Mouse (Mus musculus): ENCODE data around the gene Olfr5.
"Not testable (repeated sequence)": the region's sequence is repeated elsewhere in the genome, so short reads cannot be mapped to it uniquely, and the experiment has no call there.

Gene Olfr5

GRCm38 (mm10) chr7:6486841-6487240 lies at the start of gene Olfr5:
TSS of gene Olfr5 (minus strand) at chr7:6486941.
- no peak for DNase-seq

DNA sequence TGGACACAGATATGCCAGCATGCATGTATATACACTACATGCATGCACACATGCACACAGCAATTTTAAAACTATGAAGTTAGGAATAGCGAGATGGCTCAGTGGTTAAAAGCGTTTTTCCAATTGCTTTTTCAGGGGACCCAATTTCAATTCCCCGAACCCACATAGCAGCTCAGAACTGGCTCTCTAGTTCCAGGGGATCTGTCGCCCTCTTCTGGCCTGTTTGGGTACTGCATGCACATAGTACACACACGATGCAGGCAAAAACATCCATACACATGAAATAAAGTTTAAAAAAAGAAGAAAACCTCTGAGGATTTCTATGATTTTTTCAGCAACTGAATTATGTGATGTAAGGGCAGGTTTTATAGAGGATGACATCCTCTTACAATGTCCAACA lies 39.4 kb upstream of the Olfr5 start:
- DNase-seq, result no peak

GRCm38 (mm10) chr7:6525001-6525400 lies 38.3 kb upstream of the Olfr5 start:
- no peak for DNase-seq

DNA sequence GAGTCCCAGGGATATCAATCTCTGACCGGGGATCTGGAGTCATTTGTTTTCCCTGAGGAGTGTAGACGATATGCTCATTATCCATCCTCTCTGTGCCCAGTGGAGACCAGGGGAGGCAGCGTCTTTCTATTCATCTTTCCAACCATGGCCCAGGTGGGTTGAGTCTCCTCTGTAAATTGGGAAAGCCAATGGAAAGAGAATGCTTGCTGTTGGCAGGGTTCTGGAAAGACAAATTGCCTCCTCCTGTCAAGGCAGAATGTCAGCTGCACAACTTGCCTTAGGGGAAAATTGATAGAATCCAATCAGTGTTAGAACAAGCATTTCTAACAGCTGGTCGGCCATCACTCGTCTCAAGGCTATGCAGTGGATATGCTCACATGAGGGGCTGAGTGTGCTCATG lies 36.1 kb upstream of the Olfr5 start, which contains the start of gene Olfr1349:
Olfr1349 (minus strand) TSS at position 101 of the 400 bp plus-strand sequence.
- no peak for DNase-seq

- DNase-seq, result no peak
These were observed 34.9 kb upstream of the Olfr5 start for GRCm38 (mm10) chr7:6521666-6522065.

- DNase-seq, result no peak
These were observed 21.9 kb upstream of the Olfr5 start, which contains the start of gene Olfr1348 for GRCm38 (mm10) chr7:6508648-6509047. TSS of gene Olfr1348 (minus strand) at chr7:6508748.

DNA sequence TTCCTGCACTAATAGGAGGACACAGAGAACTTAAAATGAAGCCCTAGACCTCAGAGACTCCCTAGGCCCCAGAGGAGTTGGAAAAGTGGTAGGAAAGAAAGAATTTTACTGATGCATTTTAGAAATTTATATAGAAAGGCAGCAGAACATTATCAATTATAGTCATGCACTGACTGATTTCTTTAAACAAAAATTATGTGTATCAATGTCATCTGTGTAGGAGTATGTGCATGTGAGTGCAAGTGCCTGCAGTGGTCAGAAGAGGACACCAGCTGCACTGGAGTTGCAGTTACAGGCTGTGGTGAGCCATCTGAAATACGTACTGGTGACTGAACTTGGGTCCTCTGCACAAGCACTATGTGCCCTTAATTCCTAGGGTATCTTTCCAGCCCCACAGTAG lies 12.9 kb upstream of the Olfr5 start, which contains the start of gene Olfr1347:
Olfr1347 (minus strand) TSS at position 101 of the 400 bp plus-strand sequence.
- DNase-seq, result no peak

DNA sequence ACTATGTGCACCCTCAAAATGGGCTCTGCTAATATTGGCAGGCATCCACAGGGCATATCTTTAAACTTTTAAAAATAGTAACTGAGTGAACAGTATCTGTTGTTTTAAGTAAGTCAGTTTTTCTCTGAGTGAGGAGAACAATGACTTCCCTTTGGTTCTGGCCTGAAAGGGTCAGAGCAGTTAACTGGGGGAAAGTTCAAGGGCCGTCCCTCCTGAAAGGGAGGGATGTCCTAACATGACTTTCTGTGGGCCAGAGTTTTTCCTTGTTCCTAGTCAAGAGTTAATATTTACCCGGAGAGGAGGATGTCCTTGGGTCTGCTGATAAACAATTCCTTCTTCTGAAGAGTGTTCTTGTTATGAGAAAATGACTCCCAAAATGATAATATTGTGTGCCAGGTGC lies 9.1 kb downstream of the Olfr5 start:
- not testable (repeated sequence) for DNase-seq

- DNase-seq, result no peak
These were observed 19.8 kb downstream of the Olfr5 start, which contains the start of gene Olfr1346 for GRCm38 (mm10) chr7:6466951-6467350. TSS of gene Olfr1346 (plus strand) at chr7:6467101.

- DNase-seq, result no peak
These were observed 30.3 kb downstream of the Olfr5 start for GRCm38 (mm10) chr7:6456399-6456798.

GRCm38 (mm10) chr7:6455868-6456267 lies 30.9 kb downstream of the Olfr5 start, which contains the start of gene Olfr1336:
TSS of gene Olfr1336 (plus strand) at chr7:6456168.
- no peak for DNase-seq

GRCm38 (mm10) chr7:6447771-6448170 lies 39.0 kb downstream of the Olfr5 start:
- no peak for DNase-seq

- DNase-seq, result no peak
These were observed 45.6 kb downstream of the Olfr5 start for GRCm38 (mm10) chr7:6441173-6441572.

GRCm38 (mm10) chr7:6438388-6438787 lies 48.4 kb downstream of the Olfr5 start, which contains the start of gene Olfr1344:
TSS of gene Olfr1344 (plus strand) at chr7:6438688.
- DNase-seq, result no peak

DNA sequence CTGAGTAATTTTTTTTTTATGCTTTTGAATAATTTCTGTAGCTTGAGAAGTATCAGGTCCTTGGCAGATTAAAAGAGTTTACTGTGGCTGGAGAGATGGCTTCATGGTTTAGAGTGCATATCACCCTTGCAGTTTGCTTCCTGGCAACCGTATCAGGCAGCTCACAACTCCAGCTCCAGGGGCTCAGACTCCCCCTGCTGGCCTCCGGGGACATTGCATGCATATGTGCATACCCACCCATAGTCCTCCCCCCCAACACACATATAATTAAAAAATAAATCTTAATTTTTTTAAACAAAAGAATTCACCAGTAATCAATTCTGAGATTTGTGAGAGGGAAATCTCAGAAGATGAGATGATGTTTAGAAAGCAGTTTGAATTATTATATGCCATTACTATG lies 56.4 kb downstream of the Olfr5 start:
- no peak for DNase-seq

DNA sequence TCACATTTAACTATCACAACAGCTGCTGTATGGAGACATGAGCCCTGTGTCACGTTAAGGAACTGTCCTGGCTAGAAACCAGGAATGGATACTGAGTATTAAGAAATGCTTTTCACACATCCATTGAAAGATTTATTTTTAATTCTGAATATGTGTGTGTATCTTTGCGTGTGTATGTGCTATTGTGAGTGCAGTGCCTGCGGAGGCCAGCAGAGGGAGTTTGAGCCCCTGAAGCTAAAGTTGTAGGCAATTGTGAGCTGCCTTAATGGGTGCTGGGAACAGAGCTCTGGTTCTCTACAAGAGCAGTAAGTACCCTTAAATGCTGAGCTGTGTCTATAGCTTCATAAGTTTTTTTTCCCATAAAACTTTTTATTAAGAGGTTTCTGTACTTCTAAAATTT lies 57.4 kb downstream of the Olfr5 start:
- no peak for DNase-seq
